Mouse (Mus musculus) activated CD4-positive, CD25-positive, alpha-beta regulatory T cell, adult 4 months (primary cell): ENCODE data around the gene Susd6. TPM values are rescaled to one million over a fixed set of nuclear protein-coding genes. Genes with fewer than 3 reads are reported as not detected.
"Not testable (repeated sequence)": the region's sequence is repeated elsewhere in the genome, so short reads cannot be mapped to it uniquely, and the experiment has no call there.

ENCODE experiments used
- ATAC-seq: one replicate; pipeline ENCODE4 v1.8.0; 2017
- polyA plus RNA-seq, 2 experiments: library from polyadenylated mRNA; unstranded; fragments of 100-300 nt; shearing (Covaris generic); gene quantifications; one replicate each; pipeline ENCODE4 v1.2.1; 2017

The Susd6 gene
- polyA plus RNA-seq, 2 experiments from 2014 or later = 21.8 to 29.4 TPM

- no peak for ATAC-seq
Observed at GRCm38 (mm10) chr12:80813872-80814271, 23.6 kb downstream of the Susd6 start.

- no peak for ATAC-seq
Observed at GRCm38 (mm10) chr12:80814529-80814928, 24.2 kb downstream of the Susd6 start.

GRCm38 (mm10) chr12:80815298-80815697 is 25.0 kb downstream of the Susd6 start:
- ATAC-seq = peak; percentile 18

GRCm38 (mm10) chr12:80815893-80816292 is 25.6 kb downstream of the Susd6 start:
- ATAC-seq = no peak

GRCm38 (mm10) chr12:80816380-80817086 is 26.2 kb downstream of the Susd6 start:
- ATAC-seq = peak; percentile 67

- ATAC-seq = no peak
Observed at GRCm38 (mm10) chr12:80817697-80818235, 27.5 kb downstream of the Susd6 start.

GRCm38 (mm10) chr12:80819020-80819419 is 28.7 kb downstream of the Susd6 start:
- ATAC-seq = not testable (repeated sequence)

GRCm38 (mm10) chr12:80821312-80822007 is 31.1 kb downstream of the Susd6 start:
- no peak for ATAC-seq

- no peak for ATAC-seq
Observed at GRCm38 (mm10) chr12:80822533-80822932, 32.2 kb downstream of the Susd6 start.

- ATAC-seq = no peak
Observed at GRCm38 (mm10) chr12:80824202-80824601, 33.9 kb downstream of the Susd6 start.

- ATAC-seq = no peak
Observed at GRCm38 (mm10) chr12:80826423-80826822, 36.1 kb downstream of the Susd6 start.

- ATAC-seq = no peak
Observed at GRCm38 (mm10) chr12:80827464-80828015, 37.2 kb downstream of the Susd6 start.

- no peak for ATAC-seq
Observed at GRCm38 (mm10) chr12:80828020-80828419, 37.7 kb downstream of the Susd6 start.

- ATAC-seq = no peak
Observed at GRCm38 (mm10) chr12:80828951-80829350, 38.6 kb downstream of the Susd6 start.

GRCm38 (mm10) chr12:80830211-80830610 is 39.9 kb downstream of the Susd6 start:
- ATAC-seq = no peak

GRCm38 (mm10) chr12:80830820-80831219 is 40.5 kb downstream of the Susd6 start:
- ATAC-seq = no peak

- no peak for ATAC-seq
Observed at GRCm38 (mm10) chr12:80832313-80832712, 42.0 kb downstream of the Susd6 start.

- ATAC-seq = peak; percentile 74
Observed at GRCm38 (mm10) chr12:80833541-80833940, 43.2 kb downstream of the Susd6 start.

GRCm38 (mm10) chr12:80834156-80834900 is 44.0 kb downstream of the Susd6 start:
- no peak for ATAC-seq

GRCm38 (mm10) chr12:80834901-80835570 is 44.7 kb downstream of the Susd6 start:
- no peak for ATAC-seq

GRCm38 (mm10) chr12:80837614-80838013 is 47.3 kb downstream of the Susd6 start:
- ATAC-seq = no peak

GRCm38 (mm10) chr12:80838271-80838670 is 48.0 kb downstream of the Susd6 start:
- no peak for ATAC-seq
